Mouse (Mus musculus) frontal cortex, postnatal 10 days (tissue): ENCODE data around the gene Ncbp3.

Experiments
- DNase-seq, 2 experiments: peaks; one replicate each; pipeline ENCODE4 v3.0.0; 2022; ENCODE audit warnings: low spot score in 2 of 2, mixed read lengths in 1 of 2

The Ncbp3 gene

DNA sequence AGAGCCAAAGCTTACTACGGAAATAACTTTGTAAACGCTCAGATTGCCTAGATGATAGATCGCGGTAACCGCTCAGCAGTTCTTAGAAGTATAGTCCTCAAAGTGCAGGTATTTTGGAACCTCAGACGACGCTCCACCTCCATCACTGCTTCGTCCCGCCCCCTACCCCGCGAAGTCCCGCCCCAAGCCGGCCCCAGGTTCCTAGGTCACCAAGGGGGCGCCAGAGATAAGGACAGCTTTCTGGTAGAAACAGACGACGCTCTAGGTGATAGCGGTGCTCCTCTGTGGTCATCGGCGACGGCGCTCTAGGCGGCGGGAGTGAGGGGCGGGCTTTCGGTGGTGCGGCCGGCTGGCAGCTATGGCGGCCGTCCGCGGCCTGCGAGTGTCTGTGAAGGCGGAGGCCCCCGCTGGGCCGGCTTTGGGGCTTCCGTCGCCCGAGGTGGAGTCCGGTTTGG is at the start of gene Ncbp3:
Gene Ncbp3, plus strand, starts transcription at position 242 of the 455 bp plus-strand sequence.
- peak; percentile 91 to 92 for DNase-seq

DNA sequence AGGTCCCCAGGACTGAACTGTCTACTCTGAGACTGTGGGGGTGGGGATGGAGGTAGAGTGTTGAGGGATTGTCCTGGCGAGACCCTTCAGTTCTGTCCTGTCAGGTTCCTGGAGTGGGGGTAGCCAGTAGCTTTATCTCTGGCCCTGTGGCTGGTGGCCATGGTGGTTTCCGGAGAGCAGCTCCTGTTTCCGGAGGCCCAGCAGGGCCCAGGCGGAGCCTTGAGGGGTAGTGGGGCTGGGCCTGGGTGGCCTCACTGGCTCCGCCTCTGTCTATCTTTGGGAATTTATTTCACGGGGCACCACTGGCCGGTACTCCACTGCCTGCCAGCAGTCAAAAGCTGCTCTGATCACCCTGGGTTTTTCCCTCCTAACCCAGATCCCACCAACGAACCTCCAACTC is 48.8 kb upstream of the Ncbp3 start, which contains the start of gene P2rx1:
Gene P2rx1, plus strand, starts transcription at position 333 of the 400 bp plus-strand sequence.
- DNase-seq, result no peak

DNA sequence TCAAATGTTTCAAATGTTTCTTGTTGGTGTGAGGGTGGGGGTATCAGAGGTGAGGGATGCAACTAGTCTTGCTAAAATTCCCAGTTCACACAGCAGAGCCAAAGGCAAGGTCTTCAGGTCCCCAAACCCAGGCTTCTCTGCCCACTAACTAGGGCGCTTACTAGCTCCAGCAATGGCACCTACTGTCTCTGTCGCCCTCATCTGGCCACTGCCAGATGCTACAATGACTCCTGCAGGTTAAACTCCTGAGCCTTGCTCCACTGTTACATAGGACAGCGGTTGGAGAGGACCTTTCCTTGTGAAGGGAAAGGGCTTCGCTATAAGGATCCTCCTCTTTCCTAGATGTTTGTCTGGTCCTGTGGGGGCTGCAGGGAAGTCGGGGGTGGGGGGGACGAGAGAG is 46.6 kb upstream of the Ncbp3 start:
- peak in 1 of 2 experiments; percentile 59 for DNase-seq

DNA sequence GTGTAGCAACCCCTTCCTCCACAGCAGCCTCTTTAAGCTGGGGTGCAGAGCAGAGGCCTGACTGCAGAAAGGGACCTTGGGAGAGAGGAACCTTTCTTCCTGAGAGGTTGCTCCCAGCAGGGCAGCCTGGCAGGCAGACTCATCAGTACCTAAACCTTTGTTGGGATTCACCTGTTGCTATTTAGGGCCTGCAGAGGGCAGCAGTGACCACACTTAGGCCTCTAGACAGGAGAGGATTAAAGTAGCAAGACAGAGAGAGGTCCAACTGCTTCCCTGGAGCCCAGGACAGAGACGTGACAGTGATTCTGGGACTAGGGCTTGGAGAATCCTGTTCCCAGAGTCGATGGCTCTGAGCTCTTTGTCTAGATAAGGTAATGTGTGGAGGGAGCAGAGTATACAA is 41.2 kb upstream of the Ncbp3 start:
- DNase-seq, result no peak

DNA sequence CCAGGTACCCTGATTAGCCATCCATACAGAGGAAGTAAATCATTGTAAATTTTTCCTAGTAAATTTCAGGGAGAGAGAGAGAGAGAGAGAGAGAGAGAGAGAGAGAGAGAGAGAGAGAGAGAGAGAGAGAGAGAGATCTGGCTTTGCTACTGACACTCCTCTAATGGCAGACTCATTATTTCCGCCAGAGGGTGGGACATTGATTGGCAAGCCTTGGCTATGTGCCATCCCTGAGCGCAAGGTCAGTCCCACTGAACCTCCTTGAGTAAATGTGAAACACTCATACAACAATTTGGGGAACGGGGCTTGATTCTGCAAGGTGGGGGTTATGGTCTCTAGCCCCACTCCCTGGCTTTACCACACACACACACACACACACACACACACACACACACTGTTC is 40.5 kb upstream of the Ncbp3 start:
- DNase-seq, result no peak

DNA sequence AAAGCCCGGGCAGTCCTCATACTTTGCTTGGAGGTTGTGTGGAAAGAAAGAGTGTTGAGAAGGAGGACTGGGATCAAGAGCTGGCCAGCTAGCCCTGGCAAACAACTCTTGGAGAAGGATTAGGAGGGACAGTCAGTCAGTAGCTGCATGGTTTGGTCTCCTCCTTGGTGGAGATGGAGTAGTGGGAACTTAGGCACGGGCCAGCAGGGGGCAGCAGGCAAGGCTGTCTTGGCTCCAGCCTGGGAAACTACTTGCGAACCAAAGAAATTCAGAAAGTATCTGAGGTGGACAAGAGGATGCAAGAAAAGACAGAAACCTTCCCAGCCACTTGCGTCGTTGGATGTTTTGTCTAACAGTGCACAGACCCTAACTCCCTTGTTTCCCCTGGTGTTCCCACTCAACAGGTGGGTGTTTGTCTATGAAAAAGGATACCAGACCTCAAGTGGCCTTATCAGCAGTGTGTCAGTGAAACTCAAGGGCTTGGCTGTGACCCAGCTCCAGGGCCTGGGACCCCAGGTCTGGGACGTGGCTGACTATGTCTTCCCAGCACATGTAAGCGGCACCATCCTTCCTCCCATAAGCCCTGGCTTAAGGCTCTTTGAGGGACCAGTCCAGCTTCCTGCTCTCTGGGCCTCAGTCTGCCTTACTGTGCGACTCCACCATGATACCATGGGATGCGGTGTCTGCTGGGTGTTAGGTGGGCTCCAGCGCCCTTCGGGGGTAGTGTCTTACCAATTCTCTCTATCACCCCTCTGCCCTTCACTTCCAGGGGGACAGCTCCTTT is 39.7 kb upstream of the Ncbp3 start:
- peak in 1 of 2 experiments; percentile 53 for DNase-seq

DNA sequence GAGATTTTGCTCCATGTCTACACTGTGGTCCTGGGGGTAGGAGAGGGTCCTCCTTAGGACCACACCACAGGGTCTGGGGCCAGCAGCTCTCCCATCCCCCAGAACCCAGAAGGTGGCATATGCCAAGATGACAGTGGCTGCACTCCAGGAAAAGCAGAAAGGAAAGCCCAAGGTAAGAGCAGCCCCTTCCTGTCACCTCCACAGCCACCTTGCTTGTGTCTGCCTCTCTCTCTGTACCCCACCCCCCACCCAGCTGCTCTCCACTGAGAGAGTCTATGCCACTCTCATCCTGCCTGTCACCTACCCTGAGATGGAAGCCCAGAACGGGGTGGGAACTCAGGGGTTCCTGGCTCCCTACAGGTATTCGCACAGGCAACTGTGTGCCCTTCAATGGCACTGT is 38.8 kb upstream of the Ncbp3 start:
- no peak for DNase-seq

DNA sequence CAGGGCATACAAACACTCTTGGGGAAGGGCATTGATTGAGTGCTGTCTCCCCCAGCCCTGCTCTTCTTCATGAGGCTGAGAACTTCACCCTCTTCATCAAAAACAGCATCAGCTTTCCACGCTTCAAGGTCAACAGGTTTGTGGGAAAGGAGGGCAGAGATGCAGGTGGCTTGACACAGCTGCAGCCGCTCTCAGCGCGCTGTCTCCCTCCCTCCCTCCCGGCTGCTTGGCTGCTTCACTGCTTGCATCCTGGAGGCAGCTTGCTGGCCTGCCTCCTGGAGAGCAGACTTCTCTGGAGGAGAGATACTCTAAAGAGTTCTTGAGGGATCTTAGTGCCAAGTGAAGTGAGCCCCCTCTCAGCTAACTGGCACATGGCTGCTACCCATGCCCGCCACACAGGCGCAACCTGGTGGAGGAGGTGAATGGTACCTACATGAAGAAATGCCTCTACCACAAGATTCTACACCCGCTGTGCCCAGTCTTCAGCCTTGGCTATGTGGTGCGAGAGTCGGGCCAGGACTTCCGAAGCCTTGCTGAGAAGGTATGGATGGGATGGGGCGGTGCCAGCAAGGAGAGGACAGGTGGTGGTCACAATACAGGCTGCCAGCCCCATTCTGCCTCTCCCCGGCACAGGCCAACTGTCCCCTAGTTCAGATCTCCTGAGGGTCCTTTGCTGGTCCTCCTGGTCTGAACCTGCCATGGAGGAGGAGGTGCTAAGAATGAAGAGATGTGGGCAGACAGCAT is 37.9 kb upstream of the Ncbp3 start:
- no peak for DNase-seq

DNA sequence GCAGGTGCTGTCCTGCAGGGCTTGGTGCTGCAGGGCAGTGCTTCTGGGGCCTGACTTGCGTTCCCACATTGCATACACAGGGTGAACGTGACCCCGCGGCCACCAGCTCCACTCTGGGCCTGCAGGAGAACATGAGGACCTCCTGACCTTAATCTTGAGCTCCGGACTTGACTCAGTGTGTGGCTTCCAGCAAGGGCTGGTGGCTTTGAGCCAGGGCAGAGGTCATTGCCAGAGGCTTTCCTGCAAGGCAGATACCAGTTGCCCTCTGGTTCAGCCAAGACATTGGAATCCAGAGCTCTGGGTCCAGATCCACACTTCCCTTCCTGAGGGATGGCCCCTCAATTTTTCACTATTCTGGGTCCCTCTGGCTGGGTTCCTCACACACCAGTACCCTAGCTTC is 33.6 kb upstream of the Ncbp3 start:
- no peak for DNase-seq

DNA sequence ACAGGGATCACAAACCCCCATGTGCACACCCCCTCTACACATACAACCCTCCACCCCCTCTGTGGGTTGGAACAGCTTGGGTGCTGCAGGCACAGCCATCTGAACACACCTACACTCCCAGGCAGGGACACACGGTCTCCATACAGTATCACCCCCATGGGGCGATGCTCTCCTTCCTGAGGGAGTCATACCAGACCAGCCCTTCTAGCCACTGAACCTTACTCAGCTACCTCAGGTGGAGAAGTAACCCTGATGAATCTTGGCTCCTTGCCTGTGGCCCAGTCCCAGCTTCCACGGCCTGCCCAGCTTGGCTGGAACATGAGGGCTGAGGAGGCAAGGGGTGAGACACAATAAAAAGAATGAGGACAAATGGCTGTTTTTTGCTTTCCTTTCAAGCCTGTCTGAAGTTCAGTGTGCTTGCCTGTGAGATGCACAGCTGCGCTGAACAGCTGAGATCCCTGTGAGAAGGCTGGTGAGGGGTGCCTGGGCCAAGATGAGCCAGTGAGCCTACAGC is 32.7 kb upstream of the Ncbp3 start:
- no peak for DNase-seq

DNA sequence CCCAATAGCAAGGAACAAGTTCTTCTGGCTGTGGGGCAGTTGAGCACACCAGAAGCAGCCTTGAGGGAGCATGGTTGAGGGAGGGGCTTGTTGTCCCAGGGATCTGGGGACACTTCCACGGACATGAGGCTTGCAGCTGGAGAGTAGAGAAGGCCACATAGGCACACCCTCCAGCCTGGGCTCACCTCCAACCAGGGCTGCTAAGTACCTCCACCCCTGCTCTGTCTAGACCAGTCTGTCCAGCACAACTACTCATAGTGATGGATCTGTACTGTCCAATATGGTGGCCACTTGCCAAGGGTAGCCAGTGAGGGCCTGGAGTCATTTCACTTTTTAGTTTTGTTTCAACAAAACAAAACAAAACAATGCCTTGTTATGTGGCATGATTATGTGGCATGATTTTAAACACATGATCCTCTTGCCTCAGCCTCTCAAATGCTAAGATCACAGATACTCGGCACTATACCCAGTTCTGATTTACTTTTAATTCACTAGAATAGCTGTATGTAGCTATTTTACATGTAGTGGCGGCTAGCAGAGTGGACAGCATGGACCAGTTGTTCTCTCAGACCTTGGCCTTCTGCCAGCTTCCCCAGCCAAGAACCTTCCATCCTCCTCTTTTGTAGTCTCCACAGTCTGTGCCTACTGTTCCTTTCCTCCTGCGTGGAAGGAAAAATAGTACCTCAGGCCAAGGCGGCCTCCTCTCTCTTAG is 32.0 kb upstream of the Ncbp3 start:
- no peak for DNase-seq

DNA sequence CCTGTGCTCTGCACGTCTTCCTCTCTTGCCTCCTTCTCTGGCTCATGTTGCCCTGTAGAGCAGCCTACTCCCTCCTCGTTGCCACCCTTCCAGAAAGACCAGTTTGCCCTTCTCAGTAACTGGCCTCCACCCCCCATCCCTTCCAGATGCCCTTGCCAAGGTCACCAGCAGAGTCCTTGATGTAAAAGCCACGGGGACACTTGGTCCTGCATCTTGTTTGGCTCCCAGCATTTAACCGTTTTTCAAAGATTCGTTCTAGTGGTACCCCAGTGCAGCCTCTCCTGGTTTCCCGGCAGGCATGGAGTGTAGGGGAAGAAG is 31.5 kb upstream of the Ncbp3 start:
- DNase-seq, result no peak

DNA sequence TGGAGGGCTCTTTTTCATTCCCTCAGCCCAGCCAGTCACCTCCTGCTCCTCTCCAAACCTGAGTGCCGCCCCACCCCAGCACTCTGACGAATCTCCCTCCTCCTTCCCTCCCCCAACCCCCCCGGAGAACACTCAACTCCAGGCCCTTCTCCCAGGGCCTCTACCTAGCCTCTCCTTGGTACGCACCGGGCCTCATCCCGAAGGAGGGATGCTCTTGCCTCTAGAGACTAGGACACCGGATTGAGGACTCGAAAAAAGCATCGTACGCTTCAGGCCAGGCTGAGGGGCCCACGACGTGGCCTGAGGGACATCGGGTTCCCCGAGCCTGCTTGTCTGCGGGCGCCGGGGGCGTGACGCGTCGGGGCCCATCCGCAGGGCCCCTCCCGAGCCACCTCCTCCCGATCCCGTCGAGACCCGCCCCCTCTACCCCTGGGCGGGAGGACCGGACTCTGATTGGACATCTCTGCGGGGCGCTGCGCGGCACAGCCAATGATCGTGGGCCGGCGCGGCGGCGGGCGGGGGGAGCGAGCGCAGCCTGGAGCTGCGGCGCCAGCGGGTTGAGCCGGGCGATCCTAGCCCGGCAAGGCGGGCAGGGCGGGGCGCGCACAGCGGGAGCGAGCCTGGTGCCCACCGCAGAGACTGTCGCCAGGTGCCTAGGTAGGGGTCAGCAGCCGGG is 29.0 kb upstream of the Ncbp3 start, which contains the start of gene Camkk1:
Gene Camkk1, plus strand, starts transcription at position 538 of the 676 bp plus-strand sequence.
- DNase-seq, result peak; percentile 91 to 93

DNA sequence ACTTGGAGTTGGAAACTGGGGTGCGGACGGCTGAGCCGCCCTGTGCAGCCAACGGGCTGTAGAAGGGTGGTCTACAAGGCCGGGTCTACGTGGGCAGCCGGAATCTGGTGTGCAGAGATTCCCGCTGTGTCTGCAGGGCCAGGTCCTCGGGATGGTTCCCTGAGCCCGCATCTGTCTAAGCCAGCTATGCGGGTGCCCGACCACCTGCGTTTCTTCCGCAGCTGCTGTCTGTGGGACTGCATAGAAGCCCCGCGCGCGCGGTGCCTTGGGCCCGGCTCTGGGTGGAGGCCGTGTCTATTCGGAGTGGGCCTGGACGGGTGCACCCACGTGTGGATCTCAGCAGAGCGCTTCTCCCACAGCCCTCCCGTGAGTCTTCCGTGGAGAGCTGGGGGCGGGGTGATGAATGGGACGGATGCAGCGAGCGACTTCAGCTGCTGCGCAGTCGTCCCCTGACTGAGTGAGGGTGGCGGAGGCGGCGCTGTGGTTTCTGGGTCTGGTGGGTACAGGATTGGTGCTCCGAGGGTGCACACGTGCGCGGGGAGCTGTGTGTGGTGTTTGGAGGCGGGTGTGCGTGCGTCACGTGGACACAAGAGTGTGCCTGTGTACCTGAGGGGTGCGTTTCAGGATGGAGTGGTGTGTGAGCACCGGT is 28.3 kb upstream of the Ncbp3 start:
- peak; percentile 77 to 81 for DNase-seq

DNA sequence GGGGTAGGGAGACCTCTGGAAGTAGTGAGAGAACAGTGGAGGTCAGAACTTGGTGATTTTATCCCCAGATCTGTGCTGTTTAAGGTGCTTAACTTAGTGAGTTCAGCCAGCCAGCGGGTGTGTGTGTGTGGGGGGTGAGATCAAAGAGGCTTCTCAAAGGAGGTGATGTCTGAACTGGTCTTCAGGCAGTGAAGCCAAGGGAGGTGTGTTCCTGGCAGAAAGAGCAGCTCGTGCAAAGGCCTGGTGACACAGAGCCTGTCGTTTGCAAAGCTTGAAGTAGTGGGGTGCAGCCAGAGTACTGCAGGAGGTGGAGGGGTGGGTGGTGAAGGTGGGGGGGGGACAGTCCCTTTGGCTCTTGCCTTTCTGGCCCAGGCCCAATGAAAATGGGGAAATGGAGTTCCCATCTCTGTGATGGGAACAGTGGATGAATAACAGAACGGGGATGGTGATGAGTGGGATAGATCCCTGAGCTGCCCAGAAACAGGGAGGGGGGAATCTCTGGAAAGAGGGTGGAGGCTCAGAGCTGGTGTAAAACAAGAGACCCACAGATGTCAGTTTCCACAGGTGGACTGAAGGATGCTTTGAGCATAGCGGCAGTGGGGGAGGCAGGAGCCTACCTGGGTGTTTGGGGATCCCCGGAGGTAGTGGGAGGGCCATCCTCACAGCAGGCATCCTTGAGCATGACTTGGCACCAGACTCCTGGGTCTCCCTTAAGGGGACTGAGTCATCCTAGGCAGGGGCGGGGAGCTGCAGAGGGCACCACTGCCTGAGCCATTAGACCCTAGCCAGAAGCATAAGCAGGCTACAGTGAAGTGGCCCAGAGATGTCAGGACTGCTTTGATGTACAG is 26.4 kb upstream of the Ncbp3 start:
- no peak for DNase-seq

DNA sequence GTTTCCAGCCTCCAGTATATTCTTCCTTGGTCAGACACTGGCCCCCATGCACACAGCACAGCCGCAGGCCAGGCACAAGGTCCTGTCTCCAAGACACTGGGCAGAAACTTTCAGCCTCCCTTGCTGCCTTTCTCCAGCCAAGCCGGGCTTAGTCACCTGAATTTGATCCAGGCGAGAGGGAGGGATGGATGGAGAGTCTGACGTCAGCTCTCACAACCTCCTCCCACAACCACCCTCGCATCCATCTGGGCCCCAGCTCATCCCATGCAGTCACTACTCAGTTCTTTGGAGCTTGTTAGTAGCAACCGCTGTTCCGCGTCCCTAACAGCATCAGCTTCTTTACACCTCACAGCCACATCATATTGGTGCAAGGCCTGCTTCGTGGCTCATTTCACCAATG is 24.5 kb upstream of the Ncbp3 start:
- peak; percentile 50 to 62 for DNase-seq

DNA sequence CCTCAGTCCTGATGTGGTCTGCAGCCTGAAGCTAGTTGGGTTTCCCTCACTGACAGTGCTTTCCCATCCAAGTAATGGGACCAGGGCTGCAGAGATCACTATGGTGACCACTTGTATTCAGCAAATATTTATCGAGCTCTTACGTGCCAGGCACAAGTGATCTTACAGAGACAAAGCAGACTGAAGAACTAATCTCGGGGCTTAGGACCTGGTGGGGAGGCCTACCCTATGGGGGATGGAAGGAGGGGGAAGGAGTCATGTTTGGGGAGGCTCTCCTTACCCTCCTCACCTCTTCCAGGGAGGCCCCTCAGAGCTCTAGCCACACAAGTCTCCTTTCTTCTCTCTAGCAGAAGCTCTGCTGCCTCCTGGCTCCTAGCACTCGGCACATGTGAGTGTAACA is 23.8 kb upstream of the Ncbp3 start:
- DNase-seq, result no peak

DNA sequence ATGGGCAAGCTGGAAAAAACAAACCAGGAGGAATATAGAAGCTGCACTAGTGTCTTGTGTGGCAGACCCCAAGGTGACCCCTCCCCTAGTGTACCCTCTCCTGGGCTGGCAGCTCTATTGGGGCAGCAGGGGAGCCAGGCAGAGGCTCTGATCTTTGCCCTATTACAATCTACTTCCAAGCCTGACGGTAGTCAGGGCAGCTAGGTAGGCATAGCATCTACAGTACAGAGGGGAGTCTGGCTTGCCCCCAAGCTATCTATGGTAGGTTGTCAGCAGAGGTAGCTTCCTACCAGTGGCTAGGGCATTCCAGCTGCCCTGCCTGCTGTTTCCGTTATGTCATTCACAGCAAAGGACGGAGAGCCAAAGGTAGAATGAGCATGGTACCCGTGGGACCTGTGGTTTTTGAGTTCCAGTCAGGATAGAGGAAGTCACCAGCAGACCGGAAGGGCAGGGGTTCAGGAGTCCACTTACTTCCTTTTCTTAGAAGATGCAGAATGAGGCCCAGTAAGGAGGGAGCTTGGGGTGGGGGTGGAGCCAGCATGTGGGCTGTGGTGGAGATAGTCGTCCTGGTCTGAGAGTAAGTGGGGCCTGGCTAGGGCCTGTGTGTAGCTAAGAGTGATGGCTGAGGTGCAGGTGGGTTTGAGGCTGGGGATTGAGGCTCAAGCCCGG is 23.2 kb upstream of the Ncbp3 start:
- DNase-seq, result no peak

DNA sequence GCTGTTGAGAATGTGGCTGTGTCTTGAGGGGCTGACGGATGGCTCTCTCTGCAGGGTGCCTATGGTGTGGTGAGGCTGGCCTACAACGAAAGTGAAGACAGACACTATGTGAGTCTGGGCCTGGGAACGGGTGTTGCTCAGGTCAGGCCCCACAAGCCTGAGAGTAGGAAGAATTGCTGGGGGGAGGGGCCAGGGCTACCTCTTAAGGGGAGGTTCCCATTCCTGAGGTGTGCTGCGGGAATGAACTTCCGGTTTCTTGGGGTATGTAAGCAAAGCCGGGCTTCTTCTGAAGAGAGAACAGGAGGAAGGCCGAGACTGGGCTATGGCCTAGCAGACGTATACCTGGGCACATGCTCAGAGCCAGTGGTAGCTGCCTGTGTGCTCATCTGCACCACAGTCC is 20.6 kb upstream of the Ncbp3 start:
- DNase-seq, result no peak
